Mouse (Mus musculus) frontal cortex, adult (tissue): ENCODE data around the gene Bhlha15.
A peak's percentile ranks its signal among the peaks of the same experiment; 100 is the strongest.

Source experiments
- ATAC-seq: cut with Nextera tagmentation; 2 replicates; pipeline ENCODE4 v1.9.2; 2017; ENCODE audit warnings: mild to moderate bottlenecking, moderate library complexity, mixed read lengths; ENCODE audit not compliant: low TSS enrichment

The Bhlha15 gene

GRCm38 (mm10) chr5:144189950-144190583 lies at the start of gene Bhlha15:
Gene Bhlha15, plus strand, starts transcription at chr5:144190286.
- no peak for ATAC-seq

GRCm38 (mm10) chr5:144143531-144143930 lies 46.6 kb upstream of the Bhlha15 start:
- ATAC-seq: no peak

GRCm38 (mm10) chr5:144146898-144147297 lies 43.2 kb upstream of the Bhlha15 start:
- ATAC-seq: no peak

- ATAC-seq: peak; percentile 63
Measured at GRCm38 (mm10) chr5:144149530-144149929, 40.6 kb upstream of the Bhlha15 start.

- ATAC-seq: no peak
Measured at GRCm38 (mm10) chr5:144151270-144151669, 38.8 kb upstream of the Bhlha15 start.

GRCm38 (mm10) chr5:144154528-144154927 lies 35.6 kb upstream of the Bhlha15 start:
- ATAC-seq: no peak

GRCm38 (mm10) chr5:144158604-144159003 lies 31.5 kb upstream of the Bhlha15 start:
- ATAC-seq: no peak

- 0 out of 2 replicates have a peak, but pooled peaks have one; percentile 4 for ATAC-seq
Measured at GRCm38 (mm10) chr5:144159137-144159536, 30.9 kb upstream of the Bhlha15 start.

- ATAC-seq: no peak
Measured at GRCm38 (mm10) chr5:144162080-144162812, 27.8 kb upstream of the Bhlha15 start.

GRCm38 (mm10) chr5:144162813-144163517 lies 27.1 kb upstream of the Bhlha15 start:
- ATAC-seq: no peak

- ATAC-seq: no peak
Measured at GRCm38 (mm10) chr5:144165756-144166155, 24.3 kb upstream of the Bhlha15 start.

GRCm38 (mm10) chr5:144169275-144169975 lies 20.7 kb upstream of the Bhlha15 start:
- peak; percentile 47; the same call in 1 of the 2 replicates for ATAC-seq

GRCm38 (mm10) chr5:144173648-144174047 lies 16.4 kb upstream of the Bhlha15 start:
- ATAC-seq: no peak

- no peak for ATAC-seq
Measured at GRCm38 (mm10) chr5:144178216-144178615, 11.9 kb upstream of the Bhlha15 start.

- ATAC-seq: no peak
Measured at GRCm38 (mm10) chr5:144181249-144181648, 8.8 kb upstream of the Bhlha15 start.

- no peak for ATAC-seq
Measured at GRCm38 (mm10) chr5:144182542-144183247, 7.4 kb upstream of the Bhlha15 start.

- ATAC-seq: no peak
Measured at GRCm38 (mm10) chr5:144183248-144183559, 6.9 kb upstream of the Bhlha15 start.

GRCm38 (mm10) chr5:144183647-144184335 lies 6.3 kb upstream of the Bhlha15 start:
- no peak for ATAC-seq

- no peak for ATAC-seq
Measured at GRCm38 (mm10) chr5:144184350-144185045, 5.6 kb upstream of the Bhlha15 start.

- ATAC-seq: no peak
Measured at GRCm38 (mm10) chr5:144188422-144188821, 1.7 kb upstream of the Bhlha15 start.
